Mouse (Mus musculus) hindbrain, embryonic 15.5 days (tissue): ENCODE data around the gene Exoc7. TPM values are rescaled to one million over a fixed set of nuclear protein-coding genes. Genes with fewer than 3 reads are reported as not detected.

Source experiments
- ATAC-seq: fragments of 200-750 bp; cut with Nextera tagmentation; 2 replicates; pipeline ENCODE4 v1.8.0; 2017; ENCODE audit warnings: low read depth, moderate number of reproducible peaks, moderate TSS enrichment; ENCODE audit not compliant: low FRiP score
- H3K27ac ChIP-seq: fragments of 300-500 bp; sonication (generic); replicated peaks from 2 replicates; pipeline ENCODE4 v1.5.1; 2015; ENCODE audit warnings: mild to moderate bottlenecking, inconsistent platforms
- H3K27me3 ChIP-seq: fragments of 300-500 bp; sonication (generic); 2 replicates; pipeline ENCODE4 v1.6.1; 2015; ENCODE audit warnings: control low read depth, inconsistent platforms
- H3K36me3 ChIP-seq: fragments of 300-500 bp; sonication (generic); 2 replicates; pipeline ENCODE4 v1.6.1; 2015; ENCODE audit warnings: control low read depth, inconsistent platforms
- H3K4me1 ChIP-seq: fragments of 300-500 bp; sonication (generic); replicated peaks from 2 replicates; pipeline ENCODE4 v1.6.1; 2015; ENCODE audit warnings: control low read depth, inconsistent platforms
- H3K4me2 ChIP-seq: fragments of 300-500 bp; sonication (generic); 2 replicates; pipeline ENCODE4 v1.6.1; 2015; ENCODE audit warnings: moderate library complexity, mild to moderate bottlenecking, inconsistent platforms
- H3K4me3 ChIP-seq: fragments of 300-500 bp; sonication (generic); 2 replicates; pipeline ENCODE4 v1.5.1; 2015; ENCODE audit warnings: mild to moderate bottlenecking, inconsistent platforms
- H3K9ac ChIP-seq: fragments of 300-500 bp; sonication (generic); 2 replicates; pipeline ENCODE4 v1.6.1; 2015; ENCODE audit warnings: inconsistent platforms
- H3K9me3 ChIP-seq: fragments of 300-500 bp; sonication (generic); 2 replicates; pipeline ENCODE4 v1.6.1; 2016; ENCODE audit warnings: control low read depth, inconsistent platforms
- whole genome bisulfite sequencing: fragments of 180-500 bp; shearing (Covaris S2); methylation state at CpG from one replicate; pipeline ENCODE4 v1.1.7; 2015; 5-methylcytosine and 5-hydroxymethylcytosine counted together
- polyA plus RNA-seq: library from polyadenylated mRNA; unstranded; fragments of >200 nt; fragmentation: Nextera tagmentation; extraction: Ambion mirVana; gene quantifications from 2 replicates; pipeline ENCODE4 v1.2.1, GENCODE M21; 2015

Exoc7 gene
- polyA plus RNA-seq, 1 experiment from 2014 or later: 108 TPM

DNA sequence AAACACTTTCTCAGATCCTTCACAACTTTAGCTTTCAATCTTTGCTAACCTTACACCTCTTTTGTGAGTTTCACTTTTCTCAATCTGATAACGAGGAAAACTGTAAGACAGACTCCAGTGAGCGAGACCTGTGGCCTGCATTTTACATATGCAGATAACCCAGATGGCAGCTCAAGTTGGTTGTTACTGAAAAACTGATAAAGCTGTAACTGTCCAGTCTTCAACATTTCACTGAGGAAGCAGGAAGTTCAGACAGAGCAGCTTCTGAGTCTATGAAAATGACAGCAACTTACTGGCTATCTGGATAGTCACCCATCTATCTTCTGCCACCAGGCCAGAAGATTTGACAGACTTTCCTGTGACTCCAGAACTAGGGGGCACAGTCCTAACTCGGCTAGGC is 2.6 kb upstream of the Exoc7 start:
- ATAC-seq: no peak
- 81% methylated on average over 3 of the region's 3 CpGs for whole genome bisulfite sequencing
- Histone ChIP-seq H3K9me3 (no peaks in the 10 kb centered on the region), H3K27me3 (no peaks in the 10 kb centered on the region), H3K4me3 (no peak overlapping the region), H3K27ac (no peak overlapping the region), H3K9ac (no peak overlapping the region), H3K36me3 (peaks cover 3% of the 10 kb centered on the region; the same call in 1 of the 2 replicates), H3K4me2 (no peak overlapping the region), H3K4me1 (peaks cover 14% of the 10 kb centered on the region)

DNA sequence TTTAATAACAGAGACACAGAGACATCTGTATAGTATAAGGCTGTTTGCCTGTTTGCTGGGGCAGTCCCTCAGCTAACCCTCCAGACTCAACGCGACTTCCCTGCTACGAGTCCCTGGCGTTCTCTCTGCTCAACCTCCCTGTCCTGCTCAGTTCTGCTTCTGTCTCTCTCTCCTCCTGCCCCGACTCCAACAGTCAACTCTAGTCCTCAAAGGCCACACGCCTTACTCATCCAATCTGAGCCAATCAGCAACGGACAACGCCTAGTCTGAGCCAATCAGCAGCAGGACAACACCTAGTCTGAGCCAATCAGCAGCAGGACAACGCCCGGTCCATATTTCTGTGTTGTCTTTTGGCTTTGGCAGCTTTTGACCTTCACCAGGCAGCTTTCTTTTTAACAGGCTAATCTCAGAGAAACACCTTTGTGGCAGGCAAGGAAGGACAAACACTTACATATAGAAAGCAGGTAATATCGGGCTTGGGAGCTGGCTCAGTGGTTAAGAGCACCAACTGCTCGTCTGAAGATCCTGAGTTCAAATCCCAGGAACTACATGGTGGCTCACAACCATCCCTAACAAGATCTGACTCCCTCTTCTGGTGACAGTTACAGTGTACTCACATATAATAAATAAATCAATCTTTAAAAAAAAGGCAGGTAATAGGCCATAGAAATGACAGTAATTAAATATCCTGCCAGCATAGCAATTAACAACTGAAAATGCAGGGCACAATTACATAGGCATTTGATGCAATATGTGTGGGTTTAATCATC is 914 bp upstream of the Exoc7 start:
- H3K27ac ChIP-seq: no peak overlapping the region
- no peak for ATAC-seq
- H3K4me2 ChIP-seq: no peak overlapping the region
- H3K4me1 ChIP-seq: peaks cover 14% of the 10 kb centered on the region
- no peaks in the 10 kb centered on the region for H3K27me3 ChIP-seq
- 95% methylated on average over 12 of the region's 12 CpGs for WGBS
- H3K9me3 ChIP-seq: no peaks in the 10 kb centered on the region
- no peak overlapping the region for H3K4me3 ChIP-seq
- no peak overlapping the region for H3K9ac ChIP-seq
- peaks cover 19% of the 10 kb centered on the region for H3K36me3 ChIP-seq

DNA sequence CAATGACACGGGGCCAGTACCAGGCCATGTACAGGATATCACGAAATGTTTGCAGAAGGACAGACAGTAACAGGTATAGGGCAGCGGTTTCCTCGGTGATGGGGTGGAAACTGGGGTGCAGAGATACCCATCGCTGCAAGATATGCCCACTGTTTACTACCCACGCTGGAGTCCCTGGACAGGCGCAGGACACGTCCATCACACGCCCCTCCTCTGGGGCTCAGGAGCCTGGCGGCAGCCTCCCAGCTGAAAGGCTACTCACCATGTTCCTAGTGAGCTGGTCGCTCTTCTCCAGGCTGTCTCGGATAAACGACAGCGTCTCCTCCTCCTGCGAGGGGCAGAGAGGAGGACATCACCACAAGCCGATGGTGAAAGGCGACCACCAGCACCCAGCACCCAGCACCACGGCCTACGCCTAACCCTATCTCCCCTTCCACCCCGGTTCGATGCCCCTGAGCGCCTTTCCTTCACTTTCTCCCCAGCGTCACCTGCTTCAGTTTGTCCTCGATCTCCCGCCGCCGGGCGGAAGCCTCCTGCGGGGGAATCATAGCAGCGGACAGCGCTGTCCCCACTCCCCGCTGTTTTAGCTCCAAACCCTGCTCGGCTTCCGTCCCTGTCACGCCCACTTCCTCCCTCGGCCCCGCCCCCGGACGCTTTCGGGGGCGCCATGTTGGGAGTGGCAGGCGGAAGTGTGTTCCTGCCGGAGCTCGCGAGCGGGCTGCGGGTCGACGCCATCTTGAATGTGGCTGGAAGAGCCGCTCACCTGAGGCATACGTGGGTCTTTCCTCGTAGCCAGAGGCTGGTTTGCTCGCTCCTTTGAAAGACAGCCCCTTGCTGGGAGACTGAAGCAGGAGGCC is 679 bp downstream of the Exoc7 start:
- peak; percentile 96 for ATAC-seq
- peaks cover 13% of the 10 kb centered on the region for H3K4me1 ChIP-seq
- H3K27me3 ChIP-seq: no peaks in the 10 kb centered on the region
- 2% methylated on average over 53 of the region's 53 CpGs for WGBS
- no peaks in the 10 kb centered on the region for H3K9me3 ChIP-seq
- H3K4me2 ChIP-seq: peak overlapping the region; percentile 76
- peak overlapping the region; percentile 70 for H3K27ac ChIP-seq
- H3K4me3 ChIP-seq: peak overlapping the region; percentile 66
- H3K9ac ChIP-seq: peak overlapping the region; percentile 73
- H3K36me3 ChIP-seq: peaks cover 34% of the 10 kb centered on the region

DNA sequence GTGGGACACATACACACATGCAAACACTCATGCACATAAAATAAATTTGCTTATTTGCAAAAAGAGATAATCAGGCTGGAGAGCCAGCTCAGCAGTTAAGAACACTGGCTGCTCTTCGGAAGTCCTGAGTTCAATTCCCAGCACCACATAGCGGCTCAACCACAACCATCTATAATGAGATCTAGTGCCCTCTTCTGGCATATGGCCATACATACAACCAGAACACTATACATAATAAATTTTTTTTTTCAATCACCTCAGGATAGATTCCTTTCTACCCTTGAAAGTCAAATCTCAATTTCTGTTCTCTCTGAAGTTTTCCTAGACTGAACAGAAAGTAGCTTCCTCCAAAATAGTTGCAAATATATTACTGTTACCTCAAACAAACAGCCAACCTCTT is 1.6 kb downstream of the Exoc7 start:
- no peaks in the 10 kb centered on the region for H3K9me3 ChIP-seq
- no peak overlapping the region for H3K9ac ChIP-seq
- H3K4me3 ChIP-seq: peak overlapping the region; percentile 66
- no peak for ATAC-seq
- WGBS: 95% methylated on average over 2 of the region's 2 CpGs
- H3K27me3 ChIP-seq: no peaks in the 10 kb centered on the region
- H3K36me3 ChIP-seq: peaks cover 43% of the 10 kb centered on the region
- H3K4me1 ChIP-seq: peaks cover 9% of the 10 kb centered on the region
- peak overlapping the region; percentile 76 for H3K4me2 ChIP-seq
- H3K27ac ChIP-seq: no peak overlapping the region

DNA sequence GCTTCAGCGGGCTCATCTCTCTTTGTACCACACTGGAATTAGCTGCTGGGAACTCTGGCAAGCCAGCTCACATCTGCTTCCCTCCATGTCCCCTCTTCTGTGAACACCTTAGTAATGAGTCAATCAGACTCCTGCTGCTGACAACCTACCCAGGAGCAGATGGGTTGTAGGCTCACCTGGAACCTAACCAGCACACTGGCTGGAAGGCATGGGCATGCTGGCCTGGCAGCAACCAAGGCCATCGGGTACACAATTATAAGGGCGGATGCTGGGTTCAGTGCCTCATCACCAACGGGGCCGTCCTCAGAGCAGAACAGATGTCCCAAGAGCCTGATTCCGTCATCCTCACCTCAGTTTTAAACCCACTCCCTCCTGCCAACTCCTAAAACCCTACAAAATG is 8.4 kb downstream of the Exoc7 start:
- no peak for ATAC-seq

DNA sequence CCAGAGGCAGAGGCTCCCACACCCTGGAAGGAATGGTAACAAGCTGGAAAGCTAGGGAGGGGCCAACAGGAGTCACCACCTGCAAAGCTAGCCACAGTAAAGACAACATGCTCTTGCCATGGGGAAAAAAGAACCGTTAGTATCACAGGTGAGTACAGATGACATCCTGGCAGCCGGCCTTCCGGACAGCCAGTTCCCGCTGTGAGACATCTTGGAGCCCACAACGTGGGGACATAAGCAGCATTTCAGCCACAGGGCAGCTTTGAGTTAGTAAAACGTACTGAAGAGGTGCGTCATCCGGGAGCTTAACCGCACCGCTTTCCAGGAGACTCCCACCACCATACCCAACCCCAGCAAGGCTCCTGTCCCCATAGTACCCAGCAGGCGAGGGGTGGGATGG is 8.8 kb downstream of the Exoc7 start:
- Histone ChIP-seq H3K9ac (no peak overlapping the region), H3K9me3 (no peaks in the 10 kb centered on the region), H3K4me1 (no peaks in the 10 kb centered on the region), H3K27ac (no peak overlapping the region), H3K36me3 (peaks cover 64% of the 10 kb centered on the region), H3K4me2 (no peak overlapping the region), H3K27me3 (no peaks in the 10 kb centered on the region), H3K4me3 (no peak overlapping the region)
- ATAC-seq: no peak
- 88% methylated on average over 11 of the region's 11 CpGs for WGBS

More for the DNA sequence above, 8.4 kb downstream of the Exoc7 start:
- Histone ChIP-seq H3K4me1 (no peaks in the 10 kb centered on the region), H3K9ac (no peak overlapping the region), H3K27me3 (no peaks in the 10 kb centered on the region), H3K27ac (no peak overlapping the region), H3K36me3 (peaks cover 67% of the 10 kb centered on the region), H3K4me2 (no peak overlapping the region), H3K9me3 (no peaks in the 10 kb centered on the region), H3K4me3 (no peak overlapping the region)
- 92% methylated on average over 6 of the region's 6 CpGs for WGBS

DNA sequence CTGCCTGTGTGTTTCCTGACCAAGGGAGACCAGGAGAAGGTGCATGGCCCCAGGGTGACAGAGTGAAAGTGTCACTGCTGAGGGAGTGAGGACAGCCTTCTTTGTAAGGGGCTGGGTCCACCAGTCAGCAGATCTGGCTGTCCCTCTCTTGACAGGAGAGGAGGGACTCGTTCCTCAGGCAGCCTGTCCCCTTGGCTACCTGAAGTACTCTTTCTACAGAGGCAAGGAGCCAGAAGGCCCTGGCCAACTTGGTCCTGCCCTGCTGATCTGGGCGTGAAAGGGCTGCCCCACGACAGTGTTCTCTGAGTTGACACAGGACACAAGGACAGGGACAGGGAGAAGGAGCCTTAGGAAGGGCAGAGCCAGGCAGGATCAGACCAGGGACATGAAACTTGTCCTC is 10.0 kb downstream of the Exoc7 start:
- H3K9me3 ChIP-seq: no peaks in the 10 kb centered on the region
- no peaks in the 10 kb centered on the region for H3K4me1 ChIP-seq
- H3K27me3 ChIP-seq: no peaks in the 10 kb centered on the region
- no peak for ATAC-seq
- no peak overlapping the region for H3K4me3 ChIP-seq
- no peak overlapping the region for H3K9ac ChIP-seq
- H3K4me2 ChIP-seq: no peak overlapping the region
- H3K27ac ChIP-seq: no peak overlapping the region
- H3K36me3 ChIP-seq: peaks cover 56% of the 10 kb centered on the region
- 82% methylated on average over 3 of the region's 3 CpGs for WGBS

DNA sequence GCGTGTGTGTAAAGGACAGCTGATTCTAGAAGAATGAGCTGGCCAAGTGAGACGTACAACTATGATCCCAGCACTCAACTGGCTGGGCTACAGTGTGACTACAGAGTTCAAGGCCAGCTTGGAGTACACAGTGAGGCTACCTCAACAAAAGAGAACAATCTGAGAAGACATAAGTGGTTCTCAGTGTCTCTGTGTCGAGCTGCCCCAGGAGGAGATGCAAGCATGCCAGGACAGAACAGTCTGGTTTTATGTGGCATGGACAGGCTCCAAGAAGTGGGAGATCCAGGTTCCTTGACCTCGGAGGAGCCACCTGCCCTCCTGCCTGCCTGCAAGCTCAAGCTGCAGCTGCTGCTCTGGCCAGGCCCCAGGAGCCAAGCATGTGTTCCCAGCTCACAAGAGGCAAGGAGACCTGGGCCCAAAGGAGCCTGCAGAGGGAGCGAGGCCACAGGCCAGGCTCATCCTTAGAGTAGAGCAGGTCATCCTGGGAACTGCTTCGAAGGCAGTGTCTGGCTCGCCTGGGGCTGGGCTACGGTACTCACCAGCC is 10.8 kb downstream of the Exoc7 start:
- H3K4me1 ChIP-seq: no peaks in the 10 kb centered on the region
- H3K9ac ChIP-seq: no peak overlapping the region
- H3K27ac ChIP-seq: no peak overlapping the region
- no peaks in the 10 kb centered on the region for H3K9me3 ChIP-seq
- 85% methylated on average over 8 of the region's 8 CpGs for WGBS
- H3K4me3 ChIP-seq: no peak overlapping the region
- H3K36me3 ChIP-seq: peaks cover 51% of the 10 kb centered on the region
- no peak overlapping the region for H3K4me2 ChIP-seq
- H3K27me3 ChIP-seq: no peaks in the 10 kb centered on the region
- no peak for ATAC-seq

DNA sequence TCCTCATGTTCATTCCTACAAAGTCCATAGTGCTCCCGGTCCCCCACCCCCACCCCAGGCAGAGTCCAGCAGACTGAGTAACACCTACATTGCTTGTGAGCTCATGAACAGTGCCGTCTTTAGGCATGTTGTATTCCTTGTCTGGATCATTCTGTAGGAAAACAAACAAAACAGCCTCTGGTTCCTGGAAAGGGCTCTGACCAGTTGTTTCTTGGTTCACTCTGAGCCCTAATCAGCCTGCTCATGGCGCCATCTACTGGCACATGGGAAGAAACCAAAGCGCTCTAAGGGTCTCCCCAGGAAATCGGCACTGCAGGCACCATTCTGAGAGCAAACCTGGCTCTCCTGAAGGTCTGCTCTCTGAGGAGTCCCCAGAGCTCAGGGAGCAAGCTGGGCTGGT is 12.7 kb downstream of the Exoc7 start:
- Histone ChIP-seq H3K4me3 (no peak overlapping the region), H3K4me1 (no peaks in the 10 kb centered on the region), H3K36me3 (peaks cover 55% of the 10 kb centered on the region), H3K9me3 (no peaks in the 10 kb centered on the region), H3K4me2 (no peak overlapping the region), H3K9ac (no peak overlapping the region), H3K27me3 (no peaks in the 10 kb centered on the region), H3K27ac (no peak overlapping the region)
- ATAC-seq: no peak
- 29% methylated on average over 5 of the region's 5 CpGs for WGBS

DNA sequence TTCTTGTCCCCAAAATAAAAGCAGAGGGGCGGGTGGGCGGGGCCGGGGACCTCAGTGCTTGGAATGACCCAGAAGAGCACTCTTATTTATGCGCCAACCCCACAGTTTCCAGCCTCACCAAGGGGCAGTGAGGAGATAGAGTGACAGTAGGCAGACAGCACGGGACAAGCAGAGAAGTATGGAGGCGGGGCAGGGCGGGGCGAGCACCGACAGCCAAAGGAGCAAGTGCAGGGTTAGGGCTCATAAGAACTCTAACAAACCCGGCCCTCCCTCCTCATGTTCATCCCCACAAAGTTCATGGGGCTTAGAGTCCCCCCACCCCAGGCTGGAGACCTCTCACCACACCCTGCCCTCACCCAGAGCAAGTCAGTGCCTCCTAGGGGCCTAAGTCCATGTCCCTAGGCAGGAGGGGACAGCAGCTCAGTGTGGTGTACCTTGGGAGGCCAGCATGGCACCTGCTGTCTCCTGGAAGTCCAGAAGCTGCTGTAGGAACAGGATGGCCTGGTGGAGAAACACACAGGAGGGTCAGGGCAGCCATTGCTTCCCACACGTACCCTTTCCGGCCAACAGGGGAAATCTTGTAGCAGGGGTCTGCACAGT is 13.4 kb downstream of the Exoc7 start:
- WGBS: 83% methylated on average over 9 of the region's 12 CpGs
- H3K27ac ChIP-seq: no peak overlapping the region
- no peaks in the 10 kb centered on the region for H3K27me3 ChIP-seq
- no peaks in the 10 kb centered on the region for H3K4me1 ChIP-seq
- ATAC-seq: no peak
- peaks cover 56% of the 10 kb centered on the region for H3K36me3 ChIP-seq
- no peak overlapping the region for H3K9ac ChIP-seq
- no peaks in the 10 kb centered on the region for H3K9me3 ChIP-seq
- H3K4me3 ChIP-seq: no peak overlapping the region
- H3K4me2 ChIP-seq: no peak overlapping the region

DNA sequence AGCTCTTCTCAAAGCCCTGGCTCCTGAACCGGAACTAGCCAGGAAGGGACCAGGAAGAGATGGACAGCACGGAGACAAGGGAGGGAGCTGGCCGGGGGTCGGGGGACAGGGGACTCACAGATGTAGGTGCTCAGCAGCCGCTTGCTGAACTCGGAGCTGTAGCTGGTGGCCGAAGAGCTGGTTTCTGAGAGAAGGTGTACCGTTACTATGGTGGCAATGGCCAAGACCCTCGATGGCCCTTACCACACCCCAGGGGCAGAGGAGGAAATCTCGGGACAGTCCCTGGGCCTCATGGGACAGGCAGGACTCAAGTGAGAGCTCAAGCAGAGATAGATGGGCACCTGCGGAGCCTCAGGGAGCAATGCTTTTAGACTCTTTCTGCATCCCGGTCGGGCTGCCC is 14.6 kb downstream of the Exoc7 start:
- H3K27me3 ChIP-seq: no peaks in the 10 kb centered on the region

DNA sequence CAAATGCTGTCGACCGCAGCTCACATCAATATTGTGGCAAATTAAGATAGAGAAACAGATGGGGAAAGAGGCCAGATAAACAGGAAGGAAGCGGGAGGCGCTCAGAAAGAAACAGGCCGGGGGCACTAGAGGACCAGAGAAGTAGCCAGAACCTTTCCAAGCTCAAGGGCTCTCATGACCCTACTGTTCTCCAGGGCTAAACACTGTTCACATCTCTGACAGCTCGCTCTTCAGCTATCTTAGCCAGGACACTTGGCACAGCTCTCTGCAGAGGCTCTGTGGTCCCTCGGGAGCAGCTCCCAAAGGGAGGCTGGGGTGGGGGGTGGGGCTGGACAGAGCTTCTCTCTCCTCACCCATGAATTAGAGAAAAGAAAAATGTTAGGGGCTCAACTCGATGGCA is 16.5 kb downstream of the Exoc7 start:
- no peaks in the 10 kb centered on the region for H3K4me1 ChIP-seq
- no peaks in the 10 kb centered on the region for H3K9me3 ChIP-seq
- H3K4me3 ChIP-seq: no peak overlapping the region
- H3K9ac ChIP-seq: no peak overlapping the region
- 91% methylated on average over 8 of the region's 8 CpGs for WGBS
- peaks cover 51% of the 10 kb centered on the region for H3K36me3 ChIP-seq
- H3K4me2 ChIP-seq: no peak overlapping the region
- no peak for ATAC-seq
- H3K27me3 ChIP-seq: no peaks in the 10 kb centered on the region
- no peak overlapping the region for H3K27ac ChIP-seq

More for the DNA sequence above, 14.6 kb downstream of the Exoc7 start:
- WGBS: 93% methylated on average over 13 of the region's 13 CpGs
- no peak overlapping the region for H3K4me2 ChIP-seq
- no peak for ATAC-seq
- H3K36me3 ChIP-seq: peaks cover 58% of the 10 kb centered on the region
- H3K4me3 ChIP-seq: no peak overlapping the region
- no peak overlapping the region for H3K9ac ChIP-seq
- H3K27ac ChIP-seq: no peak overlapping the region
- no peaks in the 10 kb centered on the region for H3K4me1 ChIP-seq
- H3K9me3 ChIP-seq: no peaks in the 10 kb centered on the region
